Mouse (Mus musculus): Measurements from ENCODE around the gene Nmur1. TPM values are rescaled to one million over a fixed set of nuclear protein-coding genes. Genes with fewer than 3 reads are reported as not detected.

Nmur1 gene
- polyA plus RNA-seq, 1 experiment, result 0.02 TPM

DNA sequence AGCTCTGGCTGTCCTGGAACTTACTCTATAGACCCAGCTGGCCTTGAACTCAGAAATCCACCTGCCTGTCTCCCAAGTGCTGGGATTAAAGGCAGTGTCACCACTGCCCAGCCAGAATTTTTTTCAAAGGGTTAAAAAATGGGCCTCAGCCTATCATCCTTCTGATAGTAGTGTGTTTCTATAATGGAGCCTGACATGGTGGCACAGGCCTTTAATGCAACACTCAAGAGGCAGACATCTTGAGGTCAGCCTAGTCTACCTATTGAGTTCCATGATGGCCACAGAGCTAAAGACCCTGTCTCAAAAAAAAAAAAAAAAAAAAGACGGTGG lies 78.3 kb downstream of the Nmur1 start:
- Histone ChIP-seq H3K79me3 (ENCODE audit: low read depth) (no peaks in the 10 kb centered on the region), H3ac (ENCODE audit: control insufficient read depth, insufficient read length, low read depth) (no peak overlapping the region), H3K79me2 (ENCODE audit: control insufficient read depth, insufficient read depth) (peaks cover 24% of the 10 kb centered on the region), H3K4me3 (ENCODE audit: insufficient read depth, poor library complexity, severe bottlenecking) (no peak overlapping the region), H3K27me3 (ENCODE audit: control insufficient read depth, insufficient read depth, insufficient read length) (no peaks in the 10 kb centered on the region), H3K36me3 (ENCODE audit: control insufficient read depth, insufficient read depth) (peaks cover 85% of the 10 kb centered on the region)
- TF ChIP-seq FOSL1 (IDR thresholded peaks at IDR 0.05; ENCODE audit: insufficient read depth, low read length, poor library complexity, severe bottlenecking) (no peak), MYOD1 (IDR thresholded peaks at IDR 0.05; ENCODE audit: control insufficient read depth, insufficient read length, low read depth) (no peak), CEBPB (IDR thresholded peaks at IDR 0.05; ENCODE audit: low read depth) (no peak), MAX (IDR thresholded peaks at IDR 0.05) (no peak), USF1 (IDR thresholded peaks at IDR 0.05; ENCODE audit: low read depth) (no peak)

DNA sequence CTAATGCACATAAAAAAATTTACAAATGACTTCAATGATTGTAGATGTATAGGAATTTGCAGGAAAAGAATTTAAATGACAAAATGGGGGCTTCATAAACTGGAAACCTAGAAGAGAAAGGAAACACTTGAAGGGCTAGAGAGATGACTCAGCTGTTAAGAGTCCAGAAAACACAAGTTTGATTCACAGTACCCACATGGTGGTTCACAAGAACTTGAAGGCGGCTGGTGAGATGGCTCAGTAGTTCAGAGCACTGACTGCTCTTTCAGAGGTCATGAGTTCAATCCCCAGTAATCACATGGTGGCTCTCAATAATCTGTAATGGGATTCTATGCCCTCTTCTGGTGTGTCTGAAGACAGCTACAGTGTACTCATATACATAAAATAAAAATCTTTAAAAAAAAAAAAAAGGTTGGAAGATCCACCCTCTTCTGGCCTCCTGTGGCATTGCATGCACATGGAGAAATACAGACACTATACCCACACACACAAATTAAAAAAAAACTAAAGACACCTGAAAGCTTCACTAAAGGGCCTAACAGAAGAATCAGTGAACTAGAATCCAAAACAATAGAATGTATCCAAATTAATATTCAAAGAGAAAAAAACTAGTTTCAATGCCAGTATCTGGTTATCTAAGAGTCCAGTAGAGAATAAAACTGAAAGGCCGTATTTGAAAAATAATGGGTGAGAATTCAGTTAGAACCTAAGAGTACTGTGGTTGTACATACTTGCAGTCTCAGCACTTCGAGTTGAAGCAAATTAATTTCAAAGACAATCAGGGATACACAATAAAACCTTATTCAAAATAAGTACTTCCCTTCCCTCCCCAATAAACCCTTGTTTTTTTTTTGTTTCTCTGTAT lies 78.9 kb downstream of the Nmur1 start:
- Histone ChIP-seq H3K4me3 (ENCODE audit: insufficient read depth, poor library complexity, severe bottlenecking) (no peak overlapping the region), H3K27me3 (ENCODE audit: control insufficient read depth, insufficient read depth, insufficient read length) (no peaks in the 10 kb centered on the region), H3K79me3 (ENCODE audit: low read depth) (no peaks in the 10 kb centered on the region), H3ac (ENCODE audit: control insufficient read depth, insufficient read length, low read depth) (no peak overlapping the region), H3K79me2 (ENCODE audit: control insufficient read depth, insufficient read depth) (peaks cover 18% of the 10 kb centered on the region), H3K36me3 (ENCODE audit: control insufficient read depth, insufficient read depth) (peaks cover 79% of the 10 kb centered on the region)
- TF ChIP-seq CEBPB (IDR thresholded peaks at IDR 0.05; ENCODE audit: low read depth) (no peak), USF1 (IDR thresholded peaks at IDR 0.05; ENCODE audit: low read depth) (no peak), FOSL1 (IDR thresholded peaks at IDR 0.05; ENCODE audit: insufficient read depth, low read length, poor library complexity, severe bottlenecking) (no peak), MAX (IDR thresholded peaks at IDR 0.05) (no peak), MYOG (IDR thresholded peaks at IDR 0.05; ENCODE audit: control insufficient read depth, extremely low read depth, insufficient read length) (no peak), MYOD1 (IDR thresholded peaks at IDR 0.05; ENCODE audit: control insufficient read depth, insufficient read length, low read depth) (no peak), CTCF (IDR thresholded peaks at IDR 0.05; ENCODE audit: control insufficient read depth, insufficient read depth, insufficient read length) (no peak)

DNA sequence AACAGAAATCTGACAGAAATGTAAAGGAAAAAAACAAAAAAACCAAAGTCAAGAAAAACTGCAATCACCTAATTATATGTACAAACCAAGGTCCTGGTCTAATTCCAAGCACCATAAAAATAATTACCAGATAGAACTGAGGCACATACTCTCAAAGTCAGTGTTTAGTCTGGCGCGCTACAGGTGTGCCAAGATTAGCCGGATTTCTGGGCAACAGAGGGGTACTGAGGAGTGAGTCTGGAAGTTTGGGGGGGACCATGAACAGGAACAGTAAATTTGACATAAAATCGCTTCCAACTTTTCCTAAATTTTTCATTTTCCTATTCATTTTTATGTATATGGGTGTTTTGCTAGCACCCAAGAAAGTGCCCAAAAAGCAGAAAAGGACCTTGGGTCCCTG lies 80.1 kb downstream of the Nmur1 start:
- H3K4me3 ChIP-seq (ENCODE audit: insufficient read depth, poor library complexity, severe bottlenecking), result no peak overlapping the region
- peaks cover 68% of the 10 kb centered on the region for H3K36me3 ChIP-seq (ENCODE audit: control insufficient read depth, insufficient read depth)
- no peaks in the 10 kb centered on the region for H3K27me3 ChIP-seq (ENCODE audit: control insufficient read depth, insufficient read depth, insufficient read length)
- TF ChIP-seq MAX (IDR thresholded peaks at IDR 0.05), result no peak
- TF ChIP-seq FOSL1 (IDR thresholded peaks at IDR 0.05; ENCODE audit: insufficient read depth, low read length, poor library complexity, severe bottlenecking), result no peak
- no peak for TF ChIP-seq MYOG (IDR thresholded peaks at IDR 0.05; ENCODE audit: control insufficient read depth, extremely low read depth, insufficient read length)
- no peak for TF ChIP-seq CEBPB (IDR thresholded peaks at IDR 0.05; ENCODE audit: low read depth)
- no peak for TF ChIP-seq USF1 (IDR thresholded peaks at IDR 0.05; ENCODE audit: low read depth)
- TF ChIP-seq MYOD1 (IDR thresholded peaks at IDR 0.05; ENCODE audit: control insufficient read depth, insufficient read length, low read depth), result no peak
- TF ChIP-seq CTCF (IDR thresholded peaks at IDR 0.05; ENCODE audit: control insufficient read depth, insufficient read depth, insufficient read length), result no peak
- H3K79me3 ChIP-seq (ENCODE audit: low read depth), result no peaks in the 10 kb centered on the region
- H3K79me2 ChIP-seq (ENCODE audit: control insufficient read depth, insufficient read depth), result peaks cover 7% of the 10 kb centered on the region
- H3ac ChIP-seq (ENCODE audit: control insufficient read depth, insufficient read length, low read depth), result no peak overlapping the region

DNA sequence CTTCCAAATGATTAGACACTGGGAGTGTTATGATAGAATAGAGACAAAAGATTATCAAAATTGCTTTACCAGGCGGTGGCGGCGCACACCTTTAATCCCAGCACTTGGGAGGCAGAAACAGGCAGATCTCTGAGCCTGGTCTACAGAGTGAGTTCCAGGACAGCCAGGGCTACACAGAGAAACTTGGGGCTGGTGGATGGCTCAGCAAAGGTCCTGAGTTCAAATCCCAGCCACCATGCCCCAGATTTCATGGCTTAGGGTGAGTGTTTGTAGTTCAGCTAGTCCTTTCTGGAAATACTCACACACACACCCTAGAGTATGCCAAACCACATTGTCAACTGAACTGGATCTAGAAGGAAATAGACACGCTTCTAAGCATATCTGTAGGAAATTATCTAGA lies 81.0 kb downstream of the Nmur1 start:
- Histone ChIP-seq H3K4me3 (ENCODE audit: insufficient read depth, poor library complexity, severe bottlenecking) (no peak overlapping the region), H3K36me3 (ENCODE audit: control insufficient read depth, insufficient read depth) (peaks cover 59% of the 10 kb centered on the region), H3K79me2 (ENCODE audit: control insufficient read depth, insufficient read depth) (peaks cover under 1% of the 10 kb centered on the region), H3K79me3 (ENCODE audit: low read depth) (no peaks in the 10 kb centered on the region), H3ac (ENCODE audit: control insufficient read depth, insufficient read length, low read depth) (no peak overlapping the region), H3K27me3 (ENCODE audit: control insufficient read depth, insufficient read depth, insufficient read length) (no peaks in the 10 kb centered on the region)
- TF ChIP-seq MYOD1 (IDR thresholded peaks at IDR 0.05; ENCODE audit: control insufficient read depth, insufficient read length, low read depth) (no peak), MAX (IDR thresholded peaks at IDR 0.05) (no peak), MYOG (IDR thresholded peaks at IDR 0.05; ENCODE audit: control insufficient read depth, extremely low read depth, insufficient read length) (no peak), CEBPB (IDR thresholded peaks at IDR 0.05; ENCODE audit: low read depth) (no peak), CTCF (IDR thresholded peaks at IDR 0.05; ENCODE audit: control insufficient read depth, insufficient read depth, insufficient read length) (no peak), USF1 (IDR thresholded peaks at IDR 0.05; ENCODE audit: low read depth) (no peak), FOSL1 (IDR thresholded peaks at IDR 0.05; ENCODE audit: insufficient read depth, low read length, poor library complexity, severe bottlenecking) (no peak)

DNA sequence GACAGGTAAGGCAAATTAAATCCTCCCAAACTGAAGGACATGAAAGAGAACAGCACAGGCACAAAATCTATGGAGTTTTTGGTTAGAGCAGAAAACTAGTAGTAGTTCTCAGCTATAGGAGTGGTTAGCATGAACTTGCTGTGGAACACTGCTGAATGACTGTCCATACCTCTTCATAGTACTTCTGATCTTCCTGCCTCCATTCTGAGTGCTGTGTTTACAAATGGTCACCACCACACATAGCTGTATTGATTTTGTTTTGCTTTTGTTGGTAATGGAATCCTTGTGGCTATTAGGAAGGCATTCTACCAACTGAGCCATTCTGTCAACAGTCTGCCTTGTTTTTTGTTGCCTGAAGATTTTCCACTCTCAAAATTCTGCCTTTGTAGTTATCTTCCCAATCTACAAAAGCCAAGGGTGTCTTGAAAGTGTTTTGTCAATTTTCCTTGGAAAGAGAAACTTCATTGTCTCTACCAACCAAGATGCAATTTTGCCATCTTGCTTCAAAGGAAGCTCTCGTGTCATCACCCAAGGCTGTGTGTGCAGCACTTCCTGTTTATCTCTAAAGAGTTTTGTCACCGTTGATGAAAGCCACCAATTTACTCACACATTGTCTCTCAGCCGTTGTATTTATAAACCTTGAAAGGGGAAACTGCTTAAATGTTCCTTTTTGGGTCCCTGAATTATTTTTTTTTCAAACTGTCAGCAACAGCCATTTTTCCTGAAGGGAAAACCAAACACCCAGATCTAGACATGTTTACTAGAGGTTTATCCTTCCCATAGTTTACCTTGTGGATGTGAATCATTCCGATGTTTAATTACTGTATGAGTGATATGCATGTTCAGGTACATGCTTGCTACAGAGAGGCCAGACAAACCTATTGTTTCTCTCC lies 81.8 kb downstream of the Nmur1 start:
- Histone ChIP-seq H3K79me3 (ENCODE audit: low read depth) (no peaks in the 10 kb centered on the region), H3ac (ENCODE audit: control insufficient read depth, insufficient read length, low read depth) (no peak overlapping the region), H3K79me2 (ENCODE audit: control insufficient read depth, insufficient read depth) (no peaks in the 10 kb centered on the region), H3K36me3 (ENCODE audit: control insufficient read depth, insufficient read depth) (peaks cover 50% of the 10 kb centered on the region), H3K4me3 (ENCODE audit: insufficient read depth, poor library complexity, severe bottlenecking) (no peak overlapping the region), H3K27me3 (ENCODE audit: control insufficient read depth, insufficient read depth, insufficient read length) (no peaks in the 10 kb centered on the region)
- TF ChIP-seq MAX (IDR thresholded peaks at IDR 0.05) (no peak), CTCF (IDR thresholded peaks at IDR 0.05; ENCODE audit: control insufficient read depth, insufficient read depth, insufficient read length) (no peak), USF1 (IDR thresholded peaks at IDR 0.05; ENCODE audit: low read depth) (no peak), FOSL1 (IDR thresholded peaks at IDR 0.05; ENCODE audit: insufficient read depth, low read length, poor library complexity, severe bottlenecking) (no peak), MYOG (IDR thresholded peaks at IDR 0.05; ENCODE audit: control insufficient read depth, extremely low read depth, insufficient read length) (no peak), MYOD1 (IDR thresholded peaks at IDR 0.05; ENCODE audit: control insufficient read depth, insufficient read length, low read depth) (no peak), CEBPB (IDR thresholded peaks at IDR 0.05; ENCODE audit: low read depth) (no peak)
